Mouse (Mus musculus) ovary, postnatal 14 days (tissue): ENCODE data around the gene H1f0.
"Not testable (repeated sequence)": the region's sequence is repeated elsewhere in the genome, so short reads cannot be mapped to it uniquely, and the experiment has no call there.

Experiments used
- DNase-seq: peaks from one replicate; pipeline ENCODE4 v3.0.0; 2022; ENCODE audit warnings: low spot score

The H1f0 gene

GRCm38 (mm10) chr15:79005581-79005980 is 22.7 kb upstream of the H1f0 start:
- no peak for DNase-seq

DNA sequence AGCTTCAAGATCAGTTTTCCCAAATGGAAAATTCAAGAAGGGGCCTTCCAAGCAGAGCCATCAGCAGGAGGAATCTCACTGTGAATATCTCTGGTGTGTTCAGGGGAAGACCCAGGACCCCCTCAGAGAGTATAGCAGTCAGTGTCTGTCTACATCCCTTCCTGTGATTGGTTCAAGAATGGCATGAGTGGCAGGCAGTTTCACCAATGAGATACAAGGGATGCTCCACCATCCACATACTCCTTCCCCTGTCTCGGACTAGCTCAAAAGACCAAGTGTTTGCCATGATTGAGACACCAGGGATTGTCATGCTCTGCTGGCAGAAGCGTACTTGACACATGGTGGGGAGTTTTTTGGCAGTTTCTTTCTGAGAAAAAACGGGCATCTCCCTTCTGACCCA is 21.6 kb upstream of the H1f0 start:
- no peak for DNase-seq

DNA sequence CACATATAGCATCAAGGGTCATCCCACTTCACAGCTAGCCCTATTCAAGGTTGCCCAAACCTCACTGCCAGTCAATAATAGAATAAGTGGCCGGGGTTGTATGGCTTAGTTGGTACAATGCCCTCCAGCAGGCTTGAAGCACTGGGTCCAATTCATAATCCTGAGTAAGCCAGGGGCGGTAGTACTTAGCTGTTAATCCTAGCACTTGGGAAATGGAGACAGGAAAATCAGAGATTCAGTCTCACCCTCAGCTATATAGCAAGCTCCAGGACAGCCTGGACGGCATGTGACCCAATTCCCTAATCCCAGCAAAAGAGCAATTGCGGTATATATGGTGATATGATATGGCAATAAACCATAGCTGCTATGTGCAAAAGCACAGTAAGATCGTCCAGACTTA is 21.2 kb upstream of the H1f0 start:
- no peak for DNase-seq

GRCm38 (mm10) chr15:79007836-79008235 is 20.4 kb upstream of the H1f0 start:
- not testable (repeated sequence) for DNase-seq

- DNase-seq: no peak
These were observed 18.5 kb upstream of the H1f0 start for GRCm38 (mm10) chr15:79009734-79010133.

DNA sequence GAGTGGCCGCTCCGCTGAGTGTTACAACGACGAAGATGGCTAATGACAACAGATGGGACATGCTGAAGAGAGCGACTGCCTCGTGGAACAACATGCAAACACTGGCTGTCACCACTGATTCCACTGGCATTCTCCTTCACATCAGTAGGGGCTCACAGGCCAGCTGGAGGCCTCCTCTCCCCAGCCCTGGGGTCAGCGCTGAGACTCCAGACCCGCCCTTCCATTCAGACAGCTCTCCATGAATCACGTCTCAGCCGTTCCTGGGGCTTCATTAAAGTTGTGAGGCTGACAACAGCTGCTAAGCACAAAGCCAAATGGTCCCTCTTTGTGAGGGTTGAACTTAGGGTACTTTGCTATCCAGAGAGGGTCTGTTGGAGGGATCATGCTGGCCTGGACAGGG is 16.7 kb upstream of the H1f0 start:
- DNase-seq: no peak

GRCm38 (mm10) chr15:79013382-79013781 is 14.9 kb upstream of the H1f0 start:
- DNase-seq: no peak

DNA sequence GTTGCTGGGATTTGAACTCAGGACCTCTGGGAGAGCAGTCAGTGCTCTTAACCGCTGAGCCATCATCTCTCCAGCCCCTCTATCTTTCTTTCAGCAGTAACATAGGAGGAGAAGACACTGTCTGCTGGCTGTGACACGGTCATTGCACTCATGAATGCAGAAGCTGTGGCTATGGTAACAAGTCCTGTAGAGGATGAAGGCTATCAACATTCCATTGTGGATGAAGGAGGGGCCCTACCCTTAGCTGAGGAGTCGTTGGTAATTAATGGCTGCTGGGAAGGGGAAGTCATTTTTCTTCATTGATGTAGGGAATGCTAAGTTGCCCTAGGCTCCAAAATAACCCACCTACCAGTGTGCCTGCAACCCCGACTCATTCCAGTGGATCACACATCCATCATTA is 10.1 kb upstream of the H1f0 start:
- no peak for DNase-seq

DNA sequence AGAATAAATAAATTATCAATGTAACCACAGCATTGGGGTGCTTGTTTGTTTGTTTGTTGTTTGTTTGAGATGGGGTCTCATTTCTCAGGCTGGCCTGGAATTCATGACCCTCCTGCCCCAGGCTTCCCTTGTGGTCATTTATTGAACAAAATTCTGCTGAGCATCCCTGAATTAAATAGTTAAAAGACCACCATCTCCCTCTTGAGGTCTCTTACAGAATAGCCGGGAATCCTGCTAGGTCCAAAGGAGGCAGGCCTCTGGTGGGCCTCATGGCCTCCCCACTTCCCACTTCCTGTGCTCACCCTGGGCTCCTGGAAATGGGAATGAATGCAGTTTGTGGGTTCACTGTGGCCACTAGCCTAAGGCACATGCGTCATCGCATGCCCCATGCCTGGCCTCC is 9.4 kb upstream of the H1f0 start:
- DNase-seq: no peak

DNA sequence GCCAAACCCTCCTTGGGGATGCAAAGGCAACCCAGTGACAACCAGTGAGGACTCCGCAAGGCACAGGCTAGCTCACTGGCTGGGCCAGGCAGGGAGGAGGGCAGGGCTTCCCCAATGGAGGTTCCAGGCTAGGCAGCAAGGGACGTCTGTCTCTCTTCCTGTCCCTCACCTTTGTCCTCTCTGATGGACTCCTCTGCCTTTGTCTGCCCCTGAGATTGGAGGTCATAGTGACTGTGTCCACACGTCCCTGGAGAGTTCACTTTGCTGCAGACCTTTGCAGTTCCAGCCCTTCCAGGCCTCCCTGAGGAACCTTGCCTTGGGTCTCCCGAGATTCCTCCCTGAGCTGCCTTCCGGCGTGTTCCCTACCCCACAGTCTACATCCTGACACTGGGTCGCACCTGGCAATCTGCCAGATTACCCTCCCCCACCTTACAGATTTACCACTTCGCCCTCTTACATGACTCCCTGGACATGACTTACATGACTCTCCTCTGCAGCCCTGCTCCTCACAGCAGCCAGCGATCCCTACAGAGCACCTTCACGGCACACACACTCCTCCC is 5.5 kb upstream of the H1f0 start:
- DNase-seq: no peak

- no peak for DNase-seq
These were observed 4.9 kb upstream of the H1f0 start for GRCm38 (mm10) chr15:79023366-79023765.

DNA sequence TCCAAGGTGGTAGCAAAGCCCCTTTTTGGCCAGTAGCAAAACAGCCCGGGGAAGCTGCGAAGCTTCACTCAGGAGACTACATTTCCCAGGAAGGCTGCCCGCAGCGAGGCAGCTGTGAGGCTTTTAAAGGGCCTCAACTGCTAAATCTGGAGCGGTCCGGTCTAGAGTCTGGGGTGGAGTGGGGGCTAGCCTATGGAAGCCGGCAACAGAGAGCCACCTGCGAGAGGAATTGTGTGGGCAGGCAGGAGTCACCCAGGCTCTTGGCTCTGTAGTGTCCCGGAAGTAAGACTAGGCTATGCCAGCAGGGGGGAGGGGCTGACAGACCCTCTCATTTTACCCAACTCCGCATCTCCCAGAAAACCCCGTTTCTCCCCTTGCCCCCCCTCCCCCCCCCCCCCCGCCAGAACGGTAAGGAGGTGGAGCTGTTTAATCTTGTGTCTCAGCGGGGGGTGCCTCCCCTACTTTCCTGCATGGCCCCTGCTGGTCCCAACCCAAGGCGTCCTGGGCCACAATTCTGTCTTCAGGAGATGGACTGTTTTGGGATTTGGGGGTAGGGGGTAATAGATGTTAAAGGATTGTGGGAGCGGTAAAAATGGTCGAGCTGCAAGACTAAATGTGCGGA is 2.5 kb upstream of the H1f0 start:
- no peak for DNase-seq

GRCm38 (mm10) chr15:79026511-79027290 is 1.5 kb upstream of the H1f0 start:
- no peak for DNase-seq

DNA sequence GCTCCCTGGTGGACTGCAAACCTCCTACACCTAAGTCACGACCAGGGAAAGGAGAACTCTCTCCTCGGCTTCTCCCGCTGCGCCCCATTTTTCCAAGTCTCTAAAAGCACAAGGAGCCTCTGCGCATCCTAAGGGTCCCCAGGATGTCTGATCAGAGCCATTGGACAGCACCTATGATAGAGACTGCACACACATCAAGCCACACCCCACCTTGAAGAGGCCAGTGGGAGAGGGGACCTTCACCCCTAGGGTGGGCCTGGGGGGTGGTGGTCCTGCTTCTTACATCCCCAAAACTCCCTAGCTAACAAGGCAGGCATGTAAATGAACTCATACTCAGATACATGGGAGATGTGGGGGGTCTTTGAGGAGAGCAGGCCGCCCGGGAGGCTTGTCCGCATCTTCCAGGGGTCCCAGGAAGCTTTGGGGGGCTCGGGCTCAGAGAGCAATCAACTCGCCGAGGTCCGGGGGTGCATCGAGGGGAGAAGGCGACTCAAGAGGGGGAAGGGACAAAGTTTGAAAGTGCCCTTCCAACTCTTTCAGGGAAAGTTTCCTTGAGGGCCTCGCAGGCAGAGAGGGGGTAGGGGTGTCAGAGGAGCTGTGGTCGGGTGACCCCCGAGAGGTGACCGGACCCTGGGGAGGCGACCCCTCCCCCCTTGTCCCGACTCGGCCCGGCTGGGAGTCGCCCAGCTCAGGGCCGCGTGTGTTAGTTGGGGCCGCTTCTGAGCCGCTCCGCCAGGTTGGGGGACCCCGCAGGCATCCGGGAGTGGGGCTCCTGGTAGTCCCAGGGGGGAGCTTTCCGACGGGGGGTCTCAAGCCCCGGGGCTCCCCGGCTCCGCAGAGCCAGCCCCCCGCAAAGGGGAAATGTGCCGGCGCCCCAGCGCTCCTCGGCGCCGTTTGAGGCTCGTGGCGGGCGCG is 702 bp upstream of the H1f0 start:
- DNase-seq: no peak

- no peak for DNase-seq
These were observed 704 bp downstream of the H1f0 start for GRCm38 (mm10) chr15:79028823-79029484.

GRCm38 (mm10) chr15:79029519-79030241 is 1.4 kb downstream of the H1f0 start:
- DNase-seq: no peak

DNA sequence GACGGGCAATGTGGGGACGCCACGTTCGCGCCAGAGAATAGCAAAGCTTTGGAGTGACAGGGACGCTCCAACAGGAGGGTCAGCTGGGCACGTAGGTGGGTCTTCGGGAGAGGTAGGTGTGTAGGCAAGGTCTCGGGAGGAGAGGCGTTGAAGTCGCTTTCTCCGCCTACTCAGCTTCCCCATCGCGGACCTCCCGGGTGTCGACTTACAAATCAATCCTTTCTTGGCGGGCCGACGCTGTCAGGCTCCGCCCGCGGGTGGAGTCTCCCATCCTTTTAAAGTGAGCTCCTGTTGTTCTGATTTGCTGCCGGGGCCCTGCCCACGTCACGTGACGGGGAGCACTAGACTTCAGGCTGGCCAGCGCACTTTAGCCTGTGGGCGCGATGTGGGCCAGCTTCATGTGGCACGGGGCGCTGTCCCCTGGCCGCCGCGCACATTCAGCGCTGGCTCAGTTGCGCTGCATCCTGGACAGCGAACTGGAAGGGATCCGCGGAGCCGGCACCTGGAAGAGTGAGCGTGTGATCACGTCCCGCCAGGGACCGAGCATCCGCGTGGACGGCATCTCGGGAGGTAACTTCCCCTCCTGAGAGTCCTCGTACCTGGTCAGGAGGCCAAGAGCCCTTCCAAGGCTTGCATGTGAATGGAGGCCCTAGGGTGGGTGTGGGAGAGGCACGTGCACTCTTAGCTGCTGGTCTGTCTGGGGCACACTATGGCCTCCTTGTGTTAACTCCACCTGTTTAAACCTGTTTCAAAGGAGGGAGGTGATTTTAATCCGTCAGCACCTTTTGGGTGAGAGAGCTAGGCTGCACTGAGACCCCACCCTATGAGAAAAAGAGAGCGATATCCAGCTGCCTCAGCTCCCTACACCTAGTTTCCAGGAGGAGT is 2.5 kb downstream of the H1f0 start:
- peak; percentile 62 for DNase-seq

- not testable (repeated sequence) for DNase-seq
These were observed 3.7 kb downstream of the H1f0 start for GRCm38 (mm10) chr15:79031908-79032307.

DNA sequence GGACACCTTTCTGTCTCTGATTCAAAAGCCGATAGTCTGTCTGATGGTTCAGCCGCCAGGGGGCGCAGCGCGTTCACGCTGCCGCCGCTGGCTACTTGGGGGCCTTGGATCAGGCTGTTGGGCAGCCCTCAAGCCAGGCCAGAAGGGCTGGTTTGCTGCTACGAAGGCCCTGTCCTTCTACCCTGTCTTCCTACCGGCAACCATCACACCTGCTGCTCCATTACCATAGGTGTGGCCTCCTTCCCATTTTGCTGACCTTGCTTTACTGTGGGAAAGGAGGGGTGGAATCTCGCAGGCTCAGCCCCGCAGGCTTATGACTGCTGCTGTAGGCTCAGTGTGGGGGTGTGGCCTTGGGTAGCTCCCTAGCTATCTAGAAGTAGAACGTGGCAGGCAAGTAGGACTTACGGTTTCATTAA is 9.7 kb downstream of the H1f0 start:
- peak; percentile 61 for DNase-seq

- no peak for DNase-seq
These were observed 10.1 kb downstream of the H1f0 start for GRCm38 (mm10) chr15:79038331-79038730.
